Mouse (Mus musculus) hindbrain, embryonic 11.5 days (tissue): Measurements from ENCODE around the gene Arhgdia. TPM values are rescaled to one million over a fixed set of nuclear protein-coding genes. Genes with fewer than 3 reads are reported as not detected.
A peak's percentile ranks its signal among the peaks of the same experiment; 100 is the strongest.
"Not testable (repeated sequence)": the region's sequence is repeated elsewhere in the genome, so short reads cannot be mapped to it uniquely, and the experiment has no call there.

Source experiments
- ATAC-seq: fragments of 200-750 bp; cut with Nextera tagmentation; 2 replicates; pipeline ENCODE4 v1.8.0; 2017; ENCODE audit warnings: mild to moderate bottlenecking, moderate TSS enrichment, moderate library complexity; ENCODE audit not compliant: low FRiP score
- DNase-seq: peaks from one replicate; pipeline ENCODE4 v3.0.0-alpha.2; 2015; ENCODE audit warnings: low spot score
- H3K27ac ChIP-seq: fragments of 300-500 bp; sonication (generic); 2 replicates; pipeline ENCODE4 v1.5.1; 2014; ENCODE audit warnings: mild to moderate bottlenecking, low read depth, low read length
- H3K27me3 ChIP-seq: fragments of 300-500 bp; sonication (generic); 2 replicates; pipeline ENCODE4 v1.6.1; 2014; ENCODE audit warnings: mild to moderate bottlenecking, low read length, moderate library complexity, mixed read lengths; ENCODE audit not compliant: control insufficient read depth, insufficient read depth
- H3K36me3 ChIP-seq: fragments of 300-500 bp; sonication (generic); 2 replicates; pipeline ENCODE4 v1.6.1; 2014; ENCODE audit warnings: mild to moderate bottlenecking, low read length, moderate library complexity, mixed read lengths; ENCODE audit not compliant: control insufficient read depth, insufficient read depth
- H3K4me1 ChIP-seq: fragments of 300-500 bp; sonication (generic); replicated peaks from 2 replicates; pipeline ENCODE4 v1.6.1; 2014; ENCODE audit warnings: low read length, mixed read lengths; ENCODE audit not compliant: control insufficient read depth, insufficient read depth
- H3K4me2 ChIP-seq: fragments of 300-500 bp; sonication (generic); replicated peaks from 2 replicates; pipeline ENCODE4 v1.6.1; 2014; ENCODE audit warnings: mild to moderate bottlenecking, low read depth, low read length
- H3K4me3 ChIP-seq: fragments of 300-500 bp; sonication (generic); 2 replicates; pipeline ENCODE4 v1.5.1; 2014; ENCODE audit warnings: low read depth, low read length
- H3K9ac ChIP-seq: fragments of 300-500 bp; sonication (generic); 2 replicates; pipeline ENCODE4 v1.6.1; 2014; ENCODE audit warnings: low read depth, low read length
- H3K9me3 ChIP-seq: fragments of 300-500 bp; sonication (generic); 2 replicates; pipeline ENCODE4 v1.6.1; 2016; ENCODE audit warnings: low read length; ENCODE audit not compliant: control insufficient read depth
- WGBS: fragments of 180-500 bp; shearing (Covaris S2); extraction: QIAGEN DNeasy Blood & Tissue Kit; methylation state at CpG from one replicate; pipeline ENCODE4 v1.1.7; 2014; 5-methylcytosine and 5-hydroxymethylcytosine counted together
- polyA plus RNA-seq: library from polyadenylated mRNA; unstranded; fragments of >200 nt; fragmentation: Nextera tagmentation; extraction: Ambion mirVana; gene quantifications from 2 replicates; pipeline ENCODE4 v1.2.1, GENCODE M21; 2014

Arhgdia gene
- polyA plus RNA-seq, 1 experiment from 2014 or later: 576 TPM

DNA sequence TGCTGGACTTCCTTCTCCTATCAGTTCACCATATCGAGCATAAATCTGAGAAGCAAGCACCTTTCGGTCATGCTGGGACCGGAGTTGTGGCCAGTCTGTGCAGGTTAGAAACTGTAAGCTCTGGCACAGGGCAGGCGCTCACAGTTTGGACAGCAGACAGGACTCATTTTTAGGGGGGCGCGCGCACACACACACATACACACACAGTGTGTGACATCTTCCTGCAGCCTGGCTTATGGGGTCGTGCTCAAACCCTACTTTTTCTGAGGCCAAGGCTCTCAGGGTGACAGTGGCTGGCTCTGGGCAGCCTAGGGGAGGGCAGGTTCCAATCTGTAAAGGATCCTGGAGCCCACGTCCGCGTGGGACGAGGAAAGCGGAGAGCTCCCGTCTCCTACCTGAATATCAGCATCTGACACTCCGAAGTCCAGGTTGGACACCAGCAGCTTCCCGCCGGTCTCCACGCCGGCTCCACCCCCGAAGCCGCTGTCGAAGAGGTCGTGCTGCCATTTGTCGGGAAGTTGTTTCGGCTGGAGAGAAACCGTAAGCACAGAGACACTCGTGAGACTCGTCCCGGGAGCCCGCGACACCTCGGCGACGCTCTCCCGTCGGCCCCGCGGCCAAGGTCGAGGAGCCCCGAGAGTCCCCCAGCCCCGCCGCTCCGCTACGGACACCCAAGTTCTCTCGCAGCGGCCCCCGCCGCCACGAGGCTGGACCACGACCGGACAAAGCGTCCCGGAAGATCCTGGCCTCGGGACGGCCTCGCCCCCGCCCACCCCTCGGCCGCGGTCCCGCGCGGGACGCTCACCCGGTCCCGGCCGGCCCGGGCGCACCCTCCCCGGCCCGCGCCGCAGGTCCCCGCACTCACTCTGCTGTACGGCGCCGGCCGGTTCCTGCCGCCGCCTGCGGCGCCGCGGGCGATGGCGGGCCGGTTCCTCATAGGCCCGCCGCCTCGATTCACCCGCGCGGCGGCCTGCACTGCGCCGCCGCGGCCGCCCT lies 16.1 kb upstream of the Arhgdia start:
- Histone ChIP-seq H3K36me3 (peaks cover 15% of the 10 kb centered on the region), H3K9me3 (no peaks in the 10 kb centered on the region), H3K27me3 (no peaks in the 10 kb centered on the region), H3K4me2 (peak overlapping the region; percentile 92), H3K9ac (peak overlapping the region; percentile 99), H3K4me1 (peaks cover 7% of the 10 kb centered on the region; the same call in 1 of the 2 replicates), H3K4me3 (peak overlapping the region; percentile 100), H3K27ac (peak overlapping the region; percentile 88)
- DNase-seq (no peak), ATAC-seq (peak; percentile 73)
- WGBS: 6% methylated on average over 59 of the region's 99 CpGs

DNA sequence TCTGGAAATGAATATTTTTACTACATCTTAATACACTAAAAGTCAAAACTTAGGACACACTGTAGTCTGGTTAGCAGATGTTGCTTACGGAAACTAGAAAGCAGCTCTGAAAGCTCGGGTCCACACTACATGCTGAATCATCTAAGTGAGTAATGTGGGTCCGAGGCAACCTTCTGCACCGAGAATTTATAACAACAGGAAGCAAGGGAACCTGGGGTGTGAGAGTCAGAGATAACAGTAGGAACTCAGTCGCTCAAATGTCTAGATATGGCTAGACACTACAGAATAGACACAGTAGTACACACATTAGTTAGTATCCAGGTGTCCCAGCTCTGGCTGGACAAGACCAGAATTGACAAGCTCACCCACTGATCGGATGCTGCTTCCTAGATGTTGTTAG lies 7.1 kb upstream of the Arhgdia start:
- Histone ChIP-seq H3K9ac (no peak overlapping the region), H3K27ac (no peak overlapping the region), H3K36me3 (peaks cover 27% of the 10 kb centered on the region), H3K4me3 (no peak overlapping the region), H3K27me3 (no peaks in the 10 kb centered on the region), H3K4me1 (no peaks in the 10 kb centered on the region), H3K4me2 (no peak overlapping the region), H3K9me3 (no peaks in the 10 kb centered on the region)
- no peak for DNase-seq
- no peak for ATAC-seq
- WGBS: 94% methylated on average over 6 of the region's 6 CpGs

DNA sequence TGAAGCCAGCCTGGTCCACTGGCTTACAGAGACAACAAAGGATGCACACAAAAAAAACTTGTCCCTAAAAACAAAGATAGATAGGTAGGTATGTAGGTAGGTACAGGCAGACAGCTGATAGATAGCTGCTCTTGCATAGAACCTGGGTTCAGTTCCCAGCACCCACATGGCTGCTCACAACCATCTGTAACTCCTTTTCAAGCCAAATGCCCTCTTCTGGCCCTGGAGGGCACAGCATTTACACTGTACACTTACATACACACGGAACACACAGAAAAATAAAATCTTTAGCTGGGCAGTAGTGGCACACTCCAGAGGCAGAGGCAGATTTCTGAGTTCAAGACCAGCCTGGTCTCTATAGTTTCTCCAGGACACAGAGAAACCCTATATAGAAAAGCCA lies 2.5 kb upstream of the Arhgdia start:
- H3K9me3 ChIP-seq: no peaks in the 10 kb centered on the region

DNA sequence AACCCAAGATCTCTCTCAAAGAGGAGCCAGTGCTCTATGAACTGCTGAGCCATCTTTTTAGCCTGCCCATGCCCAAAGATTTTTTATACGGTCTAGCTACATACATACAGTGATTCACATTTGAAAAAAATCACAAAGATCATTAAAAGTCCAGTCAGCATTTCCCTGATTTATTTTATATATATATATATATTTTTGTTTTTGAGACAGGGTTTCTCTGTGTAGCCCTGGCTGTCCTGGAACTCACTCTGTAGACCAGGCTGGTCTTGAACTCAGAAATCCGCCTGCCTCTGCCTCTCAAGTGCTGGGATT lies 1.5 kb upstream of the Arhgdia start:
- H3K4me1 ChIP-seq, H3K27ac ChIP-seq, H3K4me3 ChIP-seq, H3K27me3 ChIP-seq, DNase-seq, H3K9ac ChIP-seq, H3K4me2 ChIP-seq, H3K9me3 ChIP-seq, ATAC-seq: not testable (repeated sequence)
- peaks cover 25% of the 10 kb centered on the region for H3K36me3 ChIP-seq
- 81% methylated on average over 2 of the region's 2 CpGs for WGBS

More for the DNA sequence above, 2.5 kb upstream of the Arhgdia start:
- Histone ChIP-seq H3K27me3 (no peaks in the 10 kb centered on the region), H3K4me2 (no peak overlapping the region), H3K27ac (no peak overlapping the region), H3K9ac (no peak overlapping the region), H3K4me3 (no peak overlapping the region), H3K36me3 (peaks cover 21% of the 10 kb centered on the region), H3K4me1 (peaks cover 6% of the 10 kb centered on the region)
- 90% methylated on average over 1 of the region's 1 CpGs for WGBS
- ATAC-seq (no peak), DNase-seq (no peak)

DNA sequence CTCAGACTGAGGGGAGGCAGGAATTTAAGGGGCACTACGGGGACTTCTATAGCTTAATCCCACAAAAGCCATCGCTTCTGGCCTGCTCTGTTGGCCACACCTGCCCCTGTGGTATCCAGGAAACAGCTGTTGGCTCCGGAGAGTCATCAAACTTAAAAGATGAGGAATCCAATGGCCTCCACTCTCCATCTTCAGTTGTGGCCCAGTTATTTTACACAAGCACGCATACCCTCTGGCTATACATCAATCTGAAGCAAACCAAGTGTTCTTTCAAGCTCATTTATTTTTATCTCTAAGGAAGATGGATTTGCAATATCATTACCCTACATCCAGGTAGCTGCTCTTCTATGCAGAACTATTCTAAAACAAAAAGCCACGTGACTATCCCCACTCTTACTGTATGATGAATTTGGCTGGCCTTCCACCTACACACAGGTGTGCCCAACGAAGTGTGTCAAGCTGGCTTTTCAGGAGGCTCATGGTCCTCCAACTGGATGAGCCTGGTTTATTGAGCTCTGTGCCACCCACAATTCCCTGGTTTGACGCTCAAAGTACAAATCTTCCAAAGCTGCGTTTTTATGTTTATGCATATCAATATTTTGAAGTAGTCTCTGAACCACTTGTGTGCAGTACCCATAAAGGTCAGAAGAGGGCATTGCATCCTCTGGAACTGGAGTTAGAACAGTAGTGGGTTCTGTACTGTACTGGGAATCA lies 1.0 kb upstream of the Arhgdia start:
- Histone ChIP-seq H3K4me1 (peaks cover 6% of the 10 kb centered on the region), H3K36me3 (peaks cover 26% of the 10 kb centered on the region), H3K9ac (peak overlapping the region; percentile 98), H3K4me2 (peak overlapping the region; percentile 96), H3K4me3 (peak overlapping the region; percentile 94; the same call in 1 of the 2 replicates), H3K9me3 (no peaks in the 10 kb centered on the region), H3K27me3 (no peaks in the 10 kb centered on the region), H3K27ac (peak overlapping the region; percentile 82)
- WGBS: 73% methylated on average over 8 of the region's 8 CpGs
- ATAC-seq (no peak), DNase-seq (peak; percentile 33)

DNA sequence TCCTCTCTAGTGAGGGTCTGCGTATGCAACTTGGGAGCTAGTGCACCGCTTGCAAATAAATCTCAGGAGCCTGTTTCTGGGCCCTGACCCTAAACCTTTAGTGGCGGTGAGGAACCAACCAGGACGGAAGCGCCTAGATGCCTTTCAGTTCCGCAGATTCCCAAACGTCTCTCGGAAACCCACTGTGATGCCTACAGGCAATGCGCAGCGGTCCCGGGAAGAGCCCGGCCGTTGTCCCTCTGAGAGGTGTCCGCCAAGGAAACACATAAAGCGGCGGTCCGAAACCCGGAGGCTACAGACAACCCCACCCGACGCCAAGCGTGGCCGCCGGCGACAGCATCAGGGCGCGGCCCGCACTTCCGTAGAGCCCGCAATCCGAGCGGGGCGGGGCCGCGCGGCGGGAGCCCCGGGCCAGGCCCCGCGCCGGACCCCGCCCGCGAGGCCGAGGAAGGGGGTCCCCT lies 523 bp downstream of the Arhgdia start:
- Histone ChIP-seq H3K4me1 (peaks cover 6% of the 10 kb centered on the region), H3K9ac (peak overlapping the region; percentile 98), H3K27ac (peak overlapping the region; percentile 82), H3K9me3 (no peaks in the 10 kb centered on the region), H3K4me3 (peak overlapping the region; percentile 94), H3K36me3 (peaks cover 25% of the 10 kb centered on the region), H3K27me3 (no peaks in the 10 kb centered on the region), H3K4me2 (peak overlapping the region; percentile 96)
- peak; percentile 29; the same call in 1 of the 2 replicates for ATAC-seq
- peak; percentile 59 for DNase-seq
- WGBS: under 1% methylated on average over 33 of the region's 44 CpGs

DNA sequence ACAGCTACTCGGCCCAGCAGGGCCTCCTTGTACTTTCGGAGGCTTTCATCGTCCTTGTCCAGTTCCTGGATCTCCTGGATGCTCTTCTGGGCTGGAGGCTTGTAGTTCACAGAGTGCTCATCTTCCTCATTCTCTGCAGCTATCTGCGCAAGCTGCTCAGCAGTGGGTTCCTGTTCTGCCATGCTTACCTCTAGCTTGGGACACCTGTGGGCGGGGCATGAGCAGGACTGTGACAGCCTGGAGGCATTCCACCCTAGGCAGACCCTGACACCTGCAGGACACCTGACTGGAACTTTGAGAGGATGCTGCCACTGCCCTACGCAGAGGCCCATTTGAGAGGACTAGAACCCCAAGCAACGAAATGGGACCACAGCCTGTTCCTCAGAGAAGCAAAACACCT lies 1.2 kb downstream of the Arhgdia start:
- DNase-seq: no peak
- H3K36me3 ChIP-seq: peaks cover 20% of the 10 kb centered on the region
- WGBS: 63% methylated on average over 7 of the region's 7 CpGs

DNA sequence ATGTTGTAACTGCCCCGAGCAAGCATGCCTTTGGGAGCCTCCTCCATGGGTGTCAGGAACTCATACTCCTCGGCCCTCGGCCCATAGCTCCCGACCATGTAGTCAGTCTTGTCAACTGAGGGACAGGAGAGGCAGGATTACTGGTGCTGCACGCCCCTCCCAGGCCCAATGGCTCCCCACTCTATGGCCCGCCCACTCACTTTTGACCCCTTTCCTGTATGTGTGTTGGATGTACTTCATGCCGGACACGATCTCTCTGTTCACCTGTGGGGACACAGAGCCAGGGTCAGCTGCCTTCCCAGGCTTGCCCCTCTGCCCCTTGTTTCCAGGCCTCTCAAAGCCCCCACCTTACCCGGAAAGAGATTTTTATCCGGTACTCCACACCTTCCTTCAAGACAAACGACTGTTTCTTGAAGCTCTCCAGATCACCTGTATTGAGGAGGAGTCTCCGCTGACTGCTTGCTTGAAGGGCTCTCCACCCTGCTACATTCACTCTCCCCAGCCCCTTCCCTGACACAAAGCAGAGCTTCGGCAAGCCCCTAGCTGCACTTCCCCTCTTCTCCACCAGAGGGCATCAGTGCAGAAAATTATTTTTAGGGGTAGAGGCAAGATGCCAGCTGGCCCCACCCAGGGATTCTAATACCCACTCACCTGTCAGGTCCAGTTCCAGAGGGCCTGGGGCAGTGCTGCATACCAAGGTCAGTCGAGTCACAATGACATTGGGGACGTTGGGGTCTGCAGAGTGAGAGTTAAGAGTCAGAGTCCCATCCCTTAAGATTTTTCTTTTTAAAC lies 1.9 kb downstream of the Arhgdia start:
- Histone ChIP-seq H3K4me3 (peak overlapping the region; percentile 94), H3K4me1 (peaks cover 8% of the 10 kb centered on the region), H3K4me2 (peak overlapping the region; percentile 96), H3K9me3 (no peaks in the 10 kb centered on the region), H3K9ac (peak overlapping the region; percentile 98), H3K27me3 (no peaks in the 10 kb centered on the region), H3K27ac (peak overlapping the region; percentile 51; the same call in 1 of the 2 replicates), H3K36me3 (peaks cover 19% of the 10 kb centered on the region)
- ATAC-seq: no peak
- WGBS: 71% methylated on average over 15 of the region's 15 CpGs
- peak; percentile 92 for DNase-seq

More for the DNA sequence above, 1.2 kb downstream of the Arhgdia start:
- Histone ChIP-seq H3K27me3 (no peaks in the 10 kb centered on the region), H3K9me3 (no peaks in the 10 kb centered on the region), H3K9ac (peak overlapping the region; percentile 98), H3K4me2 (peak overlapping the region; percentile 96), H3K4me3 (peak overlapping the region; percentile 94), H3K27ac (peak overlapping the region; percentile 82), H3K4me1 (peaks cover 6% of the 10 kb centered on the region)
- ATAC-seq: no peak
